ENCODE assay signal across 8 mouse cellular contexts in the genomic region with DNA sequence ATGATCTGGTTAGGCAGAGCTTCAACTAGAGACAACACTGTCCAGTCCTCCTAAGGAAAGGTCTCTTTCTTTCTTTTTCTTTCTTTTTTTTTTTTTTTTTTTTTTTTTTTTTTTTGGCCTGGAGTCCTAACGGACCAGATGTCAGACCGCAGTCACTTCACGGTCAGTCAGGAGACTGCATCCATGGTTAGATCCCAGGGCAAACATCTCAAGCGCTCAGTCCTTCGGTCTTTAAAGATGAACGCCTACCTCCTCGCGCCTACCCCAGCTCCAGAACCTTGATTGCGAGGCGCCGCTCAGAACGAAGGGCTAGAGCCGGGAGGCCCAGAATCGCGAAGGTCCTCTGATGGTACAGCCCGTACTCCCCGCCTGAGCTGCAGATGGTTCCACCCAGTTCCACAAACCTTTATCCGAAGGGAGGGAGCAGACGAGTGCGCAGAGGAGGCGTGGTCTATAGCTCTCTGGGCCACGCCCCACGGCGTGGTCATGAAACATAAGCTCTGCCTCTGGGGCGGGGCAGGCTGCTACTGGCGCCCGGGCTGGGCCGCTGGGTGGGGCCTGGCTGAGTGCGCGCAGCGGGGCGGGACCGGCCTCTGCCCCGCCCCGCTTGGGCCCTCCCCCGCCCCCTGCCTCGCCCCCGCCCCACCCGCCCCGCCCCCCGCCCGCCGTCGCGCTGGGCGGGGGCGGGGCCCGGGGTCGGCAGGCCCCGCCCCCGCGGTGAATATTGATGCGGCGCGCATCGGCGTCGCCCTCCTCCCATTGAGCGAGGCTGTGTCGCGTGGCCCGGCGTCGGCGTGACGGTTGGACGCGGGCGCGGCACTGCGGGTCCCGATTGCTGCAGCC. TPM values are rescaled to one million over a fixed set of nuclear protein-coding genes. Genes with fewer than 3 reads are reported as not detected.
A peak's percentile ranks its signal among the peaks of the same experiment; 100 is the strongest.
DNase-seq lines count a peak whose midpoint lies in the region; ATAC-seq lines count a peak whose summit lies in the region.

A gene (plus strand): TSS at position 720 of the 843 bp plus-strand sequence.

- peaks cover 41% of the 10 kb centered on the region for H3K4me1 ChIP-seq in hindbrain, embryonic 15.5 days (replicated peaks)

- H3K4me2 ChIP-seq in hindbrain, embryonic 15.5 days = peak within 1 kb of the TSS; percentile 86

- peak; percentile 94 for ATAC-seq in hindbrain, embryonic 15.5 days (ENCODE audit: low FRiP score, low read depth)

- peak within 1 kb of the TSS; percentile 77 for H3K4me3 ChIP-seq in hindbrain, embryonic 15.5 days

- H3K9ac ChIP-seq in hindbrain, embryonic 15.5 days = peak within 1 kb of the TSS; percentile 90

- peak within 1 kb of the TSS; percentile 99 for H3K27ac ChIP-seq in hindbrain, embryonic 15.5 days (replicated peaks)

- no peaks in the 10 kb centered on the region for H3K9me3 ChIP-seq in hindbrain, embryonic 15.5 days

- no peaks in the 10 kb centered on the region for H3K36me3 ChIP-seq in hindbrain, embryonic 15.5 days

- 0% methylated on average over 27 of the region's 72 CpGs for WGBS in hindbrain, embryonic 15.5 days

- H3K27me3 ChIP-seq in hindbrain, embryonic 15.5 days = no peaks in the 10 kb centered on the region

- peak; percentile 100 for DNase-seq in T-cell, adult 2 months (ENCODE audit: low spot score)
- peak; percentile 99 for DNase-seq in cerebellum, postnatal 36 days
- peak; percentile 98 to 99 for DNase-seq in frontal cortex, postnatal 36 days (ENCODE audit: low spot score in 2 of 2)
- peak; percentile 99 for DNase-seq in left cerebral cortex, adult 11 months (ENCODE audit: low spot score)
- DNase-seq in lung, postnatal 4 days = peak; percentile 99
- DNase-seq in retina, postnatal 7 days (ENCODE audit: low read depth, low spot score) = peak; percentile 99
- peak; percentile 90 for DNase-seq in urinary bladder, adult 2 months (ENCODE audit: low spot score)

RNA-seq across cellular contexts. Expression of the gene that starts here (rescaled TPM):
- 33.9 and 36.7 TPM in 2 replicates for polyA plus RNA-seq in hindbrain, embryonic 15.5 days (2015; fragmentation: Nextera tagmentation; extraction: Ambion mirVana)
- polyA plus RNA-seq in urinary bladder, adult 2 months (2012; rRNA removed) = 21.4 and 23.1 TPM in 2 replicates

Comparison
In these comparisons a context has a peak if more than half of its experiments do, and no peak if none do; other contexts are left out.
1. Peak in every context shown above with its lines: DNase-seq, ATAC-seq, H3K4me3 ChIP-seq and H3K27ac ChIP-seq.